Comparison of ENCODE assay signal across 11 mouse cellular contexts in the genomic region with DNA sequence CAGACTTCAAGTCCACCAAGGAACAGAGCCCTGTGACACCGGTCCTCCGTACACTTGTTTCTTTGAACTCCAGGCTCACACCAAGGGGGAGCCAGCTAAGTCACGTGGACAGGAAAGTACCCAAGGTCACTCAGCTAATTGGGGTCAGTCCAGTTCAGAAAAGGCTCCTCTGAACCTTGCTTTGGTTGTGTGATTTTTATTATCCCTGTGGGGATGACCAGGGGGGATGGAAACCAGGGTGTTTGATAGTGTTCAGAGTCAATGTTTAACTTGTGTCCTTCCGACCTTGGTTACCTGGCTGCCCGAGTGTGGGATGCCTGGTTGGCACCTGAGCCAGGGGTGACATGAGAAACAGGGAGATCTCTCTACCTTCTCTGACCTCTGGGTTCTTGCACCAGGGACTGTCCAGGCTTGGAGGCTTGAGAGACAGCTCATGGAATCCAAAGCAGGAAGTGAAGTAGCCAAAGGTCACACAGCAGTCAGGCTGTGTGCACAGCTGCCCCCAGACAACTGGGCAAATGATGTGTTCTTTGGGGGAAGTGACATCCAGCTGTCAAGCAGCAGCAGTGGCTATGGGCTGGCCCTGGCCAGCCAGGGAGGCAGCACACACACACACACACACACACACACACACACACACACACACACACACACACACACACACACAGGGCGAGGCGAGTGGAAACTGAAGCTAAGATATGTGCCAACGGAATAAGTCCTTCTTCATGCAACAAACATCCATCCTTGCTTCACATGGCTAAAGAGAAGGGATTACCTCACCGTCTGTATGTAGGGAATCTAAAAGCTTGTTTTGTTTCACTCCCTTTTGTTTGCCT.
DNase-seq lines count a peak whose midpoint lies in the region; ATAC-seq and TF ChIP-seq lines count a peak whose summit lies in the region.
"Had no signal": no experiment of that assay in that cellular context is flagged by ENCODE, and none has a peak within 500 bp of the region (broad histone marks: within the 10 kb centered on the region; RNA-seq: fewer than 3 reads in every experiment).

No protein-coding gene starts in this region.

- no peaks in the 10 kb centered on the region for H3K9me3 ChIP-seq in hindbrain, embryonic 10.5 days
- no peaks in the 10 kb centered on the region for H3K9me3 ChIP-seq in hindbrain, embryonic 16.5 days (ENCODE audit: control insufficient read depth, low read length)
- no peaks in the 10 kb centered on the region for H3K9me3 ChIP-seq in liver, embryonic 14.5 days (ENCODE audit: control insufficient read depth, low read length)
- H3K9me3 ChIP-seq in stomach, embryonic 16.5 days (replicated peaks; ENCODE audit: control insufficient read depth, low read length): no peaks in the 10 kb centered on the region
- H3K9me3 ChIP-seq: forebrain, embryonic 15.5 days had no signal

- 54% methylated on average over 9 of the region's 9 CpGs for WGBS in hindbrain, embryonic 10.5 days
- WGBS in hindbrain, embryonic 16.5 days: 80% methylated on average over 9 of the region's 9 CpGs
- WGBS in liver, embryonic 14.5 days (ENCODE audit: insufficient replicate concordance): 52% methylated on average over 9 of the region's 9 CpGs
- 49% methylated on average over 9 of the region's 9 CpGs for WGBS in stomach, embryonic 16.5 days

- no peak overlapping the region for H3K4me3 ChIP-seq in hindbrain, embryonic 10.5 days
- no peak overlapping the region for H3K4me3 ChIP-seq in hindbrain, embryonic 16.5 days (ENCODE audit: low read length)
- no peak overlapping the region for H3K4me3 ChIP-seq in liver, embryonic 14.5 days (ENCODE audit: insufficient read depth in 1 of 2, low read depth in 2 of 2, low read length in 2 of 2)
- no peak overlapping the region for H3K4me3 ChIP-seq in stomach, embryonic 16.5 days (replicated peaks; ENCODE audit: low read length)
- H3K4me3 ChIP-seq: forebrain, embryonic 15.5 days had no signal

- H3K9ac ChIP-seq in hindbrain, embryonic 16.5 days (ENCODE audit: low read depth, low read length): no peak overlapping the region
- H3K9ac ChIP-seq in liver, embryonic 14.5 days (replicated peaks): no peak overlapping the region
- no peak overlapping the region for H3K9ac ChIP-seq in stomach, embryonic 16.5 days (ENCODE audit: low read length)
- H3K9ac ChIP-seq: forebrain, embryonic 15.5 days had no signal

- H3K4me2 ChIP-seq in hindbrain, embryonic 16.5 days (ENCODE audit: low read length): no peak overlapping the region
- H3K4me2 ChIP-seq in liver, embryonic 14.5 days (ENCODE audit: low read depth): no peak overlapping the region
- no peak overlapping the region for H3K4me2 ChIP-seq in stomach, embryonic 16.5 days (ENCODE audit: low read depth, low read length)
- H3K4me2 ChIP-seq: forebrain, embryonic 15.5 days had no signal

- peak overlapping the region; percentile 50; the same call in 1 of the 2 replicates for H3K27ac ChIP-seq in hindbrain, embryonic 10.5 days
- no peak overlapping the region for H3K27ac ChIP-seq in hindbrain, embryonic 16.5 days (ENCODE audit: low read depth, low read length)
- no peak overlapping the region for H3K27ac ChIP-seq in liver, embryonic 14.5 days
- no peak overlapping the region for H3K27ac ChIP-seq in stomach, embryonic 16.5 days (ENCODE audit: low read length)
- H3K27ac ChIP-seq: forebrain, embryonic 15.5 days had no signal

- no peak for TF ChIP-seq CTCF in liver, embryonic 14.5 days (IDR thresholded peaks at IDR 0.05; ENCODE audit: low read depth)

- DNase-seq in hindbrain, embryonic 10.5 days (ENCODE audit: low spot score): peak; percentile 34
- peak; percentile 99 for DNase-seq in kidney, adult 9 months
- no peak for DNase-seq in liver, embryonic 14.5 days (ENCODE audit: low read depth in 3 of 3, low spot score in 3 of 3)
- no peak for DNase-seq in adrenal gland, postnatal 4 days (ENCODE audit: low spot score in 2 of 2)
- DNase-seq in MN1 (ENCODE audit: low spot score): no peak
- DNase-seq in thymus, postnatal 36 days: no peak
- DNase-seq: cerebellum, adult 18-20 months; thymus, adult 2 months had no signal

- H3K27me3 ChIP-seq in hindbrain, embryonic 10.5 days (ENCODE audit: insufficient read depth, poor library complexity, severe bottlenecking): no peaks in the 10 kb centered on the region
- H3K27me3 ChIP-seq in hindbrain, embryonic 16.5 days (replicated peaks; ENCODE audit: control insufficient read depth, insufficient read depth, low read length): no peaks in the 10 kb centered on the region
- H3K27me3 ChIP-seq in liver, embryonic 14.5 days (ENCODE audit: control insufficient read depth, insufficient read depth, low read length): no peaks in the 10 kb centered on the region
- no peaks in the 10 kb centered on the region for H3K27me3 ChIP-seq in stomach, embryonic 16.5 days (ENCODE audit: control insufficient read depth, insufficient read depth, low read length)
- H3K27me3 ChIP-seq: forebrain, embryonic 15.5 days had no signal

- no peaks in the 10 kb centered on the region for H3K36me3 ChIP-seq in hindbrain, embryonic 10.5 days
- H3K36me3 ChIP-seq in hindbrain, embryonic 16.5 days (ENCODE audit: control insufficient read depth, insufficient read depth, low read length): no peaks in the 10 kb centered on the region
- no peaks in the 10 kb centered on the region for H3K36me3 ChIP-seq in liver, embryonic 14.5 days (replicated peaks; ENCODE audit: control insufficient read depth, insufficient read depth, low read depth)
- no peaks in the 10 kb centered on the region for H3K36me3 ChIP-seq in stomach, embryonic 16.5 days (ENCODE audit: control insufficient read depth, insufficient read depth, low read length)
- H3K36me3 ChIP-seq: forebrain, embryonic 15.5 days had no signal

- no peak for TF ChIP-seq EP300 in liver, embryonic 14.5 days (IDR thresholded peaks at IDR 0.05; ENCODE audit: low read depth)

- H3K4me1 ChIP-seq in hindbrain, embryonic 10.5 days (replicated peaks): peaks cover 43% of the 10 kb centered on the region
- H3K4me1 ChIP-seq in hindbrain, embryonic 16.5 days (ENCODE audit: control insufficient read depth, insufficient read depth, low read depth, low read length): no peaks in the 10 kb centered on the region
- H3K4me1 ChIP-seq in liver, embryonic 14.5 days (replicated peaks; ENCODE audit: control insufficient read depth in 2 of 2, insufficient read depth in 2 of 2, low read length in 1 of 2): peaks cover 0 to 9% of the 10 kb centered on the region in 2 experiments; a peak in 2 of 4 replicates
- H3K4me1 ChIP-seq in stomach, embryonic 16.5 days (ENCODE audit: control insufficient read depth, insufficient read depth, low read length): peaks cover 15% of the 10 kb centered on the region; the same call in 1 of the 2 replicates
- H3K4me1 ChIP-seq: forebrain, embryonic 15.5 days had no signal

- ATAC-seq in hindbrain, embryonic 16.5 days: no peak
- ATAC-seq in liver, embryonic 14.5 days (ENCODE audit: insufficient read depth): peak; percentile 70
- peak; percentile 39; the same call in 1 of the 2 replicates for ATAC-seq in stomach, embryonic 16.5 days (ENCODE audit: insufficient read depth, low FRiP score)
- ATAC-seq: forebrain, embryonic 15.5 days had no signal

Comparison
In these comparisons a context has a peak if more than half of its experiments do, and no peak if none do; other contexts are left out.
1. DNase-seq: peak in hindbrain, embryonic 10.5 days (single experiment) and kidney, adult 9 months (single experiment); none in liver, embryonic 14.5 days (0 of 3), adrenal gland, postnatal 4 days (0 of 2), MN1 (single experiment) and thymus, postnatal 36 days (0 of 2).